Mouse (Mus musculus) E14TG2a.4 (cell line): ENCODE measurements around the gene Ttf2.

Experiments
- H3K27me3 ChIP-seq: 2 replicates; pipeline ENCODE4 v1.6.1; 2014; ENCODE audit warnings: low read length, control low read depth; ENCODE audit not compliant: insufficient read depth
- H3K36me3 ChIP-seq: 2 replicates; pipeline ENCODE4 v1.6.1; 2014; ENCODE audit warnings: low read length, control low read depth; ENCODE audit not compliant: insufficient read depth
- H3K4me1 ChIP-seq: replicated peaks from 2 replicates; pipeline ENCODE4 v1.6.1; 2014; ENCODE audit warnings: low read depth, low read length, control low read depth
- H3K4me3 ChIP-seq: replicated peaks from 2 replicates; pipeline ENCODE4 v1.5.1; 2014; ENCODE audit warnings: mild to moderate bottlenecking, low read length
- H3K9me3 ChIP-seq: 2 replicates; pipeline ENCODE4 v1.6.1; 2014; ENCODE audit warnings: low read length, control low read depth
- CTCF ChIP-seq: conservative IDR thresholded peaks from 2 replicates; pipeline ENCODE4 v1.5.1; 2014; ENCODE audit warnings: low read length
- NANOG ChIP-seq: IDR thresholded peaks from 2 replicates; pipeline ENCODE4 v1.6.1; 2014; ENCODE audit warnings: borderline replicate concordance, low read length, mixed read lengths
- POU5F1 ChIP-seq: IDR thresholded peaks from 2 replicates; pipeline ENCODE4 v1.6.1; 2014; ENCODE audit warnings: low read length, borderline replicate concordance

Ttf2 gene

GRCm38 (mm10) chr3:100969176-100969917 lies at the start of gene Ttf2:
Gene Ttf2, minus strand, starts transcription at chr3:100969663.
- H3K9me3 ChIP-seq: no peaks in the 10 kb centered on the region
- TF ChIP-seq CTCF (no peak), NANOG (no peak), POU5F1 (no peak)
- peaks cover 38% of the 10 kb centered on the region for H3K36me3 ChIP-seq
- peak within 1 kb of the TSS; percentile 92 for H3K4me3 ChIP-seq
- peaks cover 25% of the 10 kb centered on the region for H3K4me1 ChIP-seq
- H3K27me3 ChIP-seq: no peaks in the 10 kb centered on the region

- TF ChIP-seq CTCF: no peak
- TF ChIP-seq POU5F1: no peak
- TF ChIP-seq NANOG: no peak
- no peaks in the 10 kb centered on the region; the same call in 1 of the 2 replicates for H3K4me1 ChIP-seq
- 0 out of 2 replicates have a peak, but pooled peaks cover 5% of the 10 kb centered on the region for H3K27me3 ChIP-seq
- no peaks in the 10 kb centered on the region for H3K9me3 ChIP-seq
- no peaks in the 10 kb centered on the region for H3K36me3 ChIP-seq
- no peak overlapping the region for H3K4me3 ChIP-seq
Measured at GRCm38 (mm10) chr3:101018494-101018893, 49.0 kb upstream of the Ttf2 start.

GRCm38 (mm10) chr3:101016050-101016449 lies 46.6 kb upstream of the Ttf2 start:
- no peak for TF ChIP-seq CTCF
- no peak for TF ChIP-seq POU5F1
- no peak for TF ChIP-seq NANOG
- H3K4me3 ChIP-seq: no peak overlapping the region
- H3K9me3 ChIP-seq: no peaks in the 10 kb centered on the region
- peaks cover 5% of the 10 kb centered on the region; the same call in 1 of the 2 replicates for H3K27me3 ChIP-seq
- no peaks in the 10 kb centered on the region for H3K36me3 ChIP-seq
- peaks cover 8% of the 10 kb centered on the region for H3K4me1 ChIP-seq

GRCm38 (mm10) chr3:101015254-101015653 lies 45.8 kb upstream of the Ttf2 start:
- Histone ChIP-seq H3K27me3 (peaks cover 5% of the 10 kb centered on the region; the same call in 1 of the 2 replicates), H3K4me3 (no peak overlapping the region), H3K9me3 (no peaks in the 10 kb centered on the region), H3K36me3 (no peaks in the 10 kb centered on the region), H3K4me1 (peaks cover 8% of the 10 kb centered on the region)
- TF ChIP-seq POU5F1 (no peak), NANOG (no peak), CTCF (no peak)

GRCm38 (mm10) chr3:101013536-101013935 lies 44.1 kb upstream of the Ttf2 start:
- Histone ChIP-seq H3K27me3 (no peaks in the 10 kb centered on the region; the same call in 1 of the 2 replicates), H3K9me3 (no peaks in the 10 kb centered on the region), H3K36me3 (no peaks in the 10 kb centered on the region), H3K4me1 (peaks cover 8% of the 10 kb centered on the region), H3K4me3 (no peak overlapping the region)
- TF ChIP-seq CTCF (no peak), NANOG (no peak), POU5F1 (no peak)

GRCm38 (mm10) chr3:101013005-101013404 lies 43.5 kb upstream of the Ttf2 start:
- no peaks in the 10 kb centered on the region; the same call in 1 of the 2 replicates for H3K27me3 ChIP-seq
- no peaks in the 10 kb centered on the region for H3K9me3 ChIP-seq
- H3K4me3 ChIP-seq: no peak overlapping the region
- TF ChIP-seq CTCF (no peak), NANOG (no peak), POU5F1 (no peak)
- peaks cover 8% of the 10 kb centered on the region for H3K4me1 ChIP-seq
- no peaks in the 10 kb centered on the region for H3K36me3 ChIP-seq

GRCm38 (mm10) chr3:101012597-101012996 lies 43.1 kb upstream of the Ttf2 start:
- Histone ChIP-seq H3K9me3 (no peaks in the 10 kb centered on the region), H3K36me3 (no peaks in the 10 kb centered on the region), H3K4me1 (peaks cover 8% of the 10 kb centered on the region), H3K27me3 (no peaks in the 10 kb centered on the region; the same call in 1 of the 2 replicates), H3K4me3 (no peak overlapping the region)
- TF ChIP-seq POU5F1 (no peak), NANOG (no peak), CTCF (no peak)

GRCm38 (mm10) chr3:101012131-101012571 lies 42.7 kb upstream of the Ttf2 start:
- peaks cover 8% of the 10 kb centered on the region for H3K4me1 ChIP-seq
- H3K4me3 ChIP-seq: no peak overlapping the region
- no peaks in the 10 kb centered on the region for H3K36me3 ChIP-seq
- no peak for TF ChIP-seq POU5F1
- no peak for TF ChIP-seq NANOG
- TF ChIP-seq CTCF: no peak
- H3K27me3 ChIP-seq: no peaks in the 10 kb centered on the region; the same call in 1 of the 2 replicates
- H3K9me3 ChIP-seq: no peaks in the 10 kb centered on the region

GRCm38 (mm10) chr3:101011203-101011600 lies 41.7 kb upstream of the Ttf2 start:
- Histone ChIP-seq H3K36me3 (no peaks in the 10 kb centered on the region), H3K27me3 (no peaks in the 10 kb centered on the region; the same call in 1 of the 2 replicates), H3K9me3 (no peaks in the 10 kb centered on the region), H3K4me3 (no peak overlapping the region), H3K4me1 (peaks cover 8% of the 10 kb centered on the region)
- no peak for TF ChIP-seq POU5F1
- TF ChIP-seq NANOG: no peak
- no peak for TF ChIP-seq CTCF
